Mouse (Mus musculus): ENCODE measurements at regions not wholly inside any gene's neighbourhood (a gene's known extent, or its start where the extent isn't known, plus 50 kb on each side); places are given as distances from the start of the nearest gene placed in this dataset.
A peak's percentile ranks its signal among the peaks of the same experiment; 100 is the strongest.

- no peak for DNase-seq (ENCODE audit: low spot score in 2 of 2)
These were observed 278.6 kb upstream of the Btbd3 start for GRCm38 (mm10) chr2:137977767-137978166.

GRCm38 (mm10) chr2:137974651-137975050, 281.7 kb upstream of the Btbd3 start:
- DNase-seq (ENCODE audit: low spot score in 2 of 2) = no peak

GRCm38 (mm10) chr2:137969156-137969555, 287.2 kb upstream of the Btbd3 start:
- no peak for DNase-seq (ENCODE audit: low spot score in 2 of 2)

GRCm38 (mm10) chr2:137966460-137967076, 289.8 kb upstream of the Btbd3 start:
- DNase-seq (ENCODE audit: low spot score in 2 of 2) = no peak

GRCm38 (mm10) chr2:137954830-137955229, 301.5 kb upstream of the Btbd3 start:
- no peak for DNase-seq (ENCODE audit: low spot score in 2 of 2)

- DNase-seq (ENCODE audit: low spot score in 2 of 2) = no peak
These were observed 303.2 kb upstream of the Btbd3 start for GRCm38 (mm10) chr2:137953144-137953543.

- DNase-seq (ENCODE audit: low spot score in 2 of 2) = no peak
These were observed 304.4 kb upstream of the Btbd3 start for GRCm38 (mm10) chr2:137951942-137952341.

GRCm38 (mm10) chr2:137950931-137951330, 305.4 kb upstream of the Btbd3 start:
- DNase-seq (ENCODE audit: low spot score in 2 of 2) = no peak

- DNase-seq (ENCODE audit: low spot score in 2 of 2) = peak; percentile 27 to 29
These were observed 313.6 kb upstream of the Btbd3 start for GRCm38 (mm10) chr2:137942753-137943152.

- DNase-seq (ENCODE audit: low spot score in 2 of 2) = no peak
These were observed 316.8 kb upstream of the Btbd3 start for GRCm38 (mm10) chr2:137939591-137939990.

- no peak for DNase-seq (ENCODE audit: low spot score in 2 of 2)
These were observed 317.4 kb upstream of the Btbd3 start for GRCm38 (mm10) chr2:137938831-137939480.

GRCm38 (mm10) chr2:137936613-137937012, 319.8 kb upstream of the Btbd3 start:
- no peak for DNase-seq (ENCODE audit: low spot score in 2 of 2)

- DNase-seq (ENCODE audit: low spot score in 2 of 2) = no peak
These were observed 323.4 kb upstream of the Btbd3 start for GRCm38 (mm10) chr2:137932931-137933330.

GRCm38 (mm10) chr2:137932488-137932887, 323.9 kb upstream of the Btbd3 start:
- no peak for DNase-seq (ENCODE audit: low spot score in 2 of 2)

- DNase-seq (ENCODE audit: low spot score in 2 of 2) = no peak
These were observed 330.9 kb upstream of the Btbd3 start for GRCm38 (mm10) chr2:137925488-137925887.

- DNase-seq (ENCODE audit: low spot score in 2 of 2) = no peak
These were observed 331.8 kb upstream of the Btbd3 start for GRCm38 (mm10) chr2:137924576-137924975.

- DNase-seq (ENCODE audit: low spot score in 2 of 2) = no peak
These were observed 357.9 kb upstream of the Btbd3 start for GRCm38 (mm10) chr2:137898425-137898824.

- no peak for DNase-seq (ENCODE audit: low spot score in 2 of 2)
These were observed 375.9 kb upstream of the Btbd3 start for GRCm38 (mm10) chr2:137880211-137881031.

GRCm38 (mm10) chr2:137869676-137870075, 386.7 kb upstream of the Btbd3 start:
- DNase-seq (ENCODE audit: low spot score in 2 of 2) = no peak

GRCm38 (mm10) chr2:137854494-137854893, 401.9 kb upstream of the Btbd3 start:
- no peak for DNase-seq (ENCODE audit: low spot score in 2 of 2)

GRCm38 (mm10) chr2:137853399-137854259, 402.7 kb upstream of the Btbd3 start:
- no peak for DNase-seq (ENCODE audit: low spot score in 2 of 2)
